Mouse (Mus musculus): ENCODE data around the gene Gm21663. TPM values are rescaled to one million over a fixed set of nuclear protein-coding genes. Genes with fewer than 3 reads are reported as not detected.
"Not testable (repeated sequence)": the region's sequence is repeated elsewhere in the genome, so short reads cannot be mapped to it uniquely, and the experiment has no call there.

Gm21663 gene
- not detected in 2 replicates for polyA plus RNA-seq (2012; rRNA removed)

- not testable (repeated sequence) for DNase-seq (ENCODE audit: low read depth)
Observed at GRCm38 (mm10) chr5:25942281-25942680, at the start of gene Gm21663. TSS of gene Gm21663 (minus strand) at chr5:25942381.

GRCm38 (mm10) chr5:25988550-25988949 is 46.4 kb upstream of the Gm21663 start, which contains the start of gene Gm21698:
TSS of gene Gm21698 (minus strand) at chr5:25988650.
- not testable (repeated sequence) for DNase-seq (ENCODE audit: low read depth)

GRCm38 (mm10) chr5:25972563-25972962 is 30.4 kb upstream of the Gm21663 start, which contains the start of gene Gm21680:
TSS of gene Gm21680 (minus strand) at chr5:25972663.
- not testable (repeated sequence) for DNase-seq (ENCODE audit: low read depth)

- not testable (repeated sequence) for DNase-seq (ENCODE audit: low read depth)
Observed at GRCm38 (mm10) chr5:25957050-25957449, 14.9 kb upstream of the Gm21663 start.

GRCm38 (mm10) chr5:25956611-25957010 is 14.4 kb upstream of the Gm21663 start:
- DNase-seq (ENCODE audit: low read depth) = not testable (repeated sequence)

- DNase-seq (ENCODE audit: low read depth) = not testable (repeated sequence)
Observed at GRCm38 (mm10) chr5:25954317-25954716, 12.1 kb upstream of the Gm21663 start, which contains the start of gene Gm21671. TSS of gene Gm21671 (minus strand) at chr5:25954417.

GRCm38 (mm10) chr5:25945391-25945790 is 3.2 kb upstream of the Gm21663 start:
- not testable (repeated sequence) for DNase-seq (ENCODE audit: low read depth)

GRCm38 (mm10) chr5:25891321-25891720 is 50.9 kb downstream of the Gm21663 start:
- no peak for DNase-seq (ENCODE audit: low read depth)

GRCm38 (mm10) chr5:25889746-25890382 is 52.3 kb downstream of the Gm21663 start:
- DNase-seq (ENCODE audit: low read depth) = no peak

- DNase-seq (ENCODE audit: low read depth) = no peak
Observed at GRCm38 (mm10) chr5:25886708-25887107, 55.5 kb downstream of the Gm21663 start.

Other genes with a start within 250 kb of the Gm21663 start
- 3.7 and 5.3 TPM in 2 replicates for gene Xrcc2, start 236.6 kb downstream of the Gm21663 start, polyA plus RNA-seq (2012; rRNA removed)
- gene Actr3b, start 182.4 kb downstream of the Gm21663 start, polyA plus RNA-seq (2012; rRNA removed) = 3.5 and 4.3 TPM in 2 replicates
- gene Gm21671, start 12.0 kb upstream of the Gm21663 start, polyA plus RNA-seq (2012; rRNA removed) = 0.04 TPM in 1 of 2 replicates, not detected in the other
- gene Gm21680, start 30.3 kb upstream of the Gm21663 start, polyA plus RNA-seq (2012; rRNA removed) = not detected in 2 replicates
- gene Gm21698, start 46.3 kb upstream of the Gm21663 start, polyA plus RNA-seq (2012; rRNA removed) = not detected in 2 replicates
- not detected in 2 replicates for gene Gm1979, start 62.4 kb upstream of the Gm21663 start, polyA plus RNA-seq (2012; rRNA removed)
- gene Gm5862, start 80.5 kb upstream of the Gm21663 start, polyA plus RNA-seq (2012; rRNA removed) = not detected in 2 replicates
- 0.04 TPM in 1 of 2 replicates, not detected in the other for gene Speer4a, start 97.2 kb upstream of the Gm21663 start, polyA plus RNA-seq (2012; rRNA removed)
- gene Gm7347, start 116.2 kb upstream of the Gm21663 start, polyA plus RNA-seq (2012; rRNA removed) = not detected in 2 replicates
- not detected in 2 replicates for gene Gm10471, start 146.9 kb upstream of the Gm21663 start, polyA plus RNA-seq (2012; rRNA removed)
- not detected in 2 replicates for gene 5031410I06Rik, start 163.0 kb upstream of the Gm21663 start, polyA plus RNA-seq (2012; rRNA removed)
- not detected in 2 replicates for gene Gm10220, start 179.0 kb upstream of the Gm21663 start, polyA plus RNA-seq (2012; rRNA removed)

Measured in gonadal fat pad, adult 2 months (tissue).